Mouse (Mus musculus) NIH3T3 (cell line): ENCODE results near the gene Rpl12.

ENCODE experiments used
- DNase-seq: peaks from one replicate; pipeline ENCODE4 v3.0.0-alpha.2; 2012; ENCODE audit warnings: low read depth

Gene Rpl12

GRCm38 (mm10) chr2:32940483-32940882 lies 20.9 kb upstream of the Rpl12 start:
- no peak for DNase-seq

GRCm38 (mm10) chr2:32947454-32947853 lies 13.9 kb upstream of the Rpl12 start:
- no peak for DNase-seq

GRCm38 (mm10) chr2:32954581-32954980 lies 6.8 kb upstream of the Rpl12 start:
- peak; percentile 26 for DNase-seq

- DNase-seq = peak; percentile 52
Measured at GRCm38 (mm10) chr2:32957344-32957743, 4.0 kb upstream of the Rpl12 start.

GRCm38 (mm10) chr2:32960273-32960672 lies 1.1 kb upstream of the Rpl12 start:
- DNase-seq = no peak

- peak; percentile 51 for DNase-seq
Measured at GRCm38 (mm10) chr2:32962062-32962874, 909 bp downstream of the Rpl12 start.

GRCm38 (mm10) chr2:32962875-32963220 lies 1.5 kb downstream of the Rpl12 start:
- peak; percentile 17 for DNase-seq

GRCm38 (mm10) chr2:32963544-32963943 lies 2.2 kb downstream of the Rpl12 start:
- DNase-seq = peak; percentile 12

GRCm38 (mm10) chr2:32963981-32964380 lies 2.6 kb downstream of the Rpl12 start:
- DNase-seq = peak; percentile 59

- peak; percentile 17 for DNase-seq
Measured at GRCm38 (mm10) chr2:32964659-32965457, 3.5 kb downstream of the Rpl12 start.

- DNase-seq = peak; percentile 60
Measured at GRCm38 (mm10) chr2:32965511-32966183, 4.3 kb downstream of the Rpl12 start.

- DNase-seq = no peak
Measured at GRCm38 (mm10) chr2:32966184-32966688, 4.9 kb downstream of the Rpl12 start.

GRCm38 (mm10) chr2:32966689-32967631 lies 5.6 kb downstream of the Rpl12 start:
- peak; percentile 94 for DNase-seq

- DNase-seq = no peak
Measured at GRCm38 (mm10) chr2:32968024-32968614, 6.8 kb downstream of the Rpl12 start.

GRCm38 (mm10) chr2:32969326-32969725 lies 8.0 kb downstream of the Rpl12 start:
- DNase-seq = no peak

GRCm38 (mm10) chr2:32971235-32971634 lies 9.9 kb downstream of the Rpl12 start:
- DNase-seq = no peak

GRCm38 (mm10) chr2:32974216-32974615 lies 12.9 kb downstream of the Rpl12 start:
- no peak for DNase-seq

GRCm38 (mm10) chr2:32977114-32977513 lies 15.8 kb downstream of the Rpl12 start:
- DNase-seq = no peak

- no peak for DNase-seq
Measured at GRCm38 (mm10) chr2:32978675-32979074, 17.3 kb downstream of the Rpl12 start.

- no peak for DNase-seq
Measured at GRCm38 (mm10) chr2:32979675-32980074, 18.3 kb downstream of the Rpl12 start.

GRCm38 (mm10) chr2:32981281-32981680 lies 19.9 kb downstream of the Rpl12 start:
- DNase-seq = peak; percentile 20
